Mouse (Mus musculus) embryonic facial prominence, embryonic 11.5 days (tissue): ENCODE measurements around the gene Cnmd. TPM values are rescaled to one million over a fixed set of nuclear protein-coding genes. Genes with fewer than 3 reads are reported as not detected.

ENCODE experiments used
- ATAC-seq: fragments of 200-750 bp; cut with Nextera tagmentation; replicated peaks from 2 replicates; pipeline ENCODE4 v1.8.0; 2017; ENCODE audit warnings: low read depth; ENCODE audit not compliant: insufficient number of reproducible peaks, low FRiP score, low TSS enrichment
- DNase-seq: peaks from one replicate; pipeline ENCODE4 v3.0.0-alpha.2; 2015; ENCODE audit warnings: low spot score
- H3K27ac ChIP-seq: fragments of 300-500 bp; sonication (generic); replicated peaks from 2 replicates; pipeline ENCODE4 v1.5.1; 2014; ENCODE audit warnings: mild to moderate bottlenecking, low read depth, low read length, control low read depth
- H3K27me3 ChIP-seq: fragments of 300-500 bp; sonication (generic); 2 replicates; pipeline ENCODE4 v1.6.1; 2014; ENCODE audit warnings: mild to moderate bottlenecking, low read length, moderate library complexity, mixed read lengths; ENCODE audit not compliant: control insufficient read depth, insufficient read depth
- H3K36me3 ChIP-seq: fragments of 300-500 bp; sonication (generic); replicated peaks from 2 replicates; pipeline ENCODE4 v1.6.1; 2014; ENCODE audit warnings: low read depth, mild to moderate bottlenecking, low read length, moderate library complexity, mixed read lengths; ENCODE audit not compliant: control insufficient read depth, insufficient read depth
- H3K4me1 ChIP-seq: fragments of 300-500 bp; sonication (generic); 2 replicates; pipeline ENCODE4 v1.6.1; 2014; ENCODE audit warnings: low read length, mixed read lengths; ENCODE audit not compliant: control insufficient read depth, insufficient read depth
- H3K4me2 ChIP-seq: fragments of 300-500 bp; sonication (generic); 2 replicates; pipeline ENCODE4 v1.6.1; 2014; ENCODE audit warnings: low read depth, mild to moderate bottlenecking, control low read depth, low read length, moderate library complexity
- H3K4me3 ChIP-seq: fragments of 300-500 bp; sonication (generic); 2 replicates; pipeline ENCODE4 v1.5.1; 2014; ENCODE audit warnings: low read depth, low read length, control low read depth
- H3K9ac ChIP-seq: fragments of 300-500 bp; sonication (generic); replicated peaks from 2 replicates; pipeline ENCODE4 v1.6.1; 2014; ENCODE audit warnings: mild to moderate bottlenecking, control low read depth, low read length
- H3K9me3 ChIP-seq: fragments of 300-500 bp; sonication (generic); replicated peaks from 2 replicates; pipeline ENCODE4 v1.6.1; 2016; ENCODE audit warnings: mild to moderate bottlenecking, low read length, inconsistent platforms, mixed read lengths; ENCODE audit not compliant: control insufficient read depth
- WGBS: fragments of 180-500 bp; shearing (Covaris S2); extraction: QIAGEN DNeasy Blood & Tissue Kit; methylation state at CpG from one replicate; pipeline ENCODE4 v1.1.7; 2014; 5-methylcytosine and 5-hydroxymethylcytosine counted together
- polyA plus RNA-seq: library from polyadenylated mRNA; unstranded; fragments of >200 nt; fragmentation: Nextera tagmentation; extraction: Ambion mirVana; gene quantifications from 2 replicates; pipeline ENCODE4 v1.2.1, GENCODE M21; 2014

The Cnmd gene
- 9.4 and 11.4 TPM in 2 replicates for polyA plus RNA-seq

GRCm38 (mm10) chr14:79662001-79662400 is at the start of gene Cnmd:
Cnmd (minus strand) TSS chr14:79662170.
- Histone ChIP-seq H3K9me3 (no peaks in the 10 kb centered on the region), H3K36me3 (no peaks in the 10 kb centered on the region), H3K4me1 (no peaks in the 10 kb centered on the region), H3K27ac (no peak within 1 kb of the TSS), H3K4me2 (peak within 1 kb of the TSS; percentile 58), H3K4me3 (peak within 1 kb of the TSS; percentile 18; the same call in 1 of the 2 replicates), H3K27me3 (no peaks in the 10 kb centered on the region), H3K9ac (no peak within 1 kb of the TSS)
- DNase-seq: no peak
- WGBS: 50% methylated on average over 4 of the region's 4 CpGs
- ATAC-seq: no peak

- H3K4me3 ChIP-seq: no peak overlapping the region
- H3K27me3 ChIP-seq: no peaks in the 10 kb centered on the region
- H3K27ac ChIP-seq: no peak overlapping the region
- 59% methylated on average over 4 of the region's 4 CpGs for WGBS
- H3K9ac ChIP-seq: no peak overlapping the region
- H3K36me3 ChIP-seq: no peaks in the 10 kb centered on the region
- H3K9me3 ChIP-seq: no peaks in the 10 kb centered on the region
- no peak overlapping the region for H3K4me2 ChIP-seq
- no peak for ATAC-seq
- no peak for DNase-seq
- no peaks in the 10 kb centered on the region for H3K4me1 ChIP-seq
Measured at GRCm38 (mm10) chr14:79711301-79711700, 49.3 kb upstream of the Cnmd start.

- H3K9me3 ChIP-seq: no peaks in the 10 kb centered on the region
- no peak overlapping the region for H3K9ac ChIP-seq
- DNase-seq: no peak
- no peak overlapping the region for H3K27ac ChIP-seq
- no peak for ATAC-seq
- no peaks in the 10 kb centered on the region for H3K27me3 ChIP-seq
- no peak overlapping the region for H3K4me3 ChIP-seq
- H3K36me3 ChIP-seq: no peaks in the 10 kb centered on the region
- H3K4me2 ChIP-seq: no peak overlapping the region
- no peaks in the 10 kb centered on the region for H3K4me1 ChIP-seq
- WGBS: 83% methylated on average over 22 of the region's 22 CpGs
Measured at GRCm38 (mm10) chr14:79703523-79704172, 41.7 kb upstream of the Cnmd start.

DNA sequence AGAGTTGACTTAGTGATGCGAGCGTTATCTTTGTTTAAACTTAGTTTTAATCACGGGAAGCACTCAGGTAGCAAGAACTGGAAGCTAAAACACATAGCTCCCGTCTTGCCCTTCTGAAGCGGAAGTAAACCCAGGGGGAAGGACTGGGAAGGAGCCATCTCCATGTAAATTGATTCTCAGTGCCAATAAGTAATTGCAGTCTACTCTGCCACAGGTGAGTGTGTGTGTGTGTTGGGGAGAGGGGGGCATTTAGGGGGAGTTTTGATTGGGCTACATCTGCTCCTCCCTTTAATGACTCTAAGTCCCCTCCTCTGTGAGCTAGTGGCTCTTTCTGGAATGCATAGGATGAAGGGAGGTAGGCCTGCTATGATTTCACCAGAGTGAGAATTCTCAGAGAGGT is 39.6 kb upstream of the Cnmd start:
- DNase-seq (no peak), ATAC-seq (0 out of 2 replicates have a peak, but pooled peaks have one; percentile 29)
- Histone ChIP-seq H3K9me3 (no peaks in the 10 kb centered on the region), H3K36me3 (no peaks in the 10 kb centered on the region), H3K4me3 (no peak overlapping the region), H3K27me3 (no peaks in the 10 kb centered on the region), H3K9ac (no peak overlapping the region), H3K27ac (no peak overlapping the region), H3K4me2 (no peak overlapping the region), H3K4me1 (no peaks in the 10 kb centered on the region)
- WGBS: 64% methylated on average over 5 of the region's 5 CpGs

GRCm38 (mm10) chr14:79701054-79701453 is 39.1 kb upstream of the Cnmd start:
- H3K27me3 ChIP-seq: no peaks in the 10 kb centered on the region
- no peak overlapping the region for H3K27ac ChIP-seq
- no peak overlapping the region for H3K4me3 ChIP-seq
- H3K4me1 ChIP-seq: no peaks in the 10 kb centered on the region
- H3K36me3 ChIP-seq: no peaks in the 10 kb centered on the region
- ATAC-seq: peak; percentile 55; the same call in 1 of the 2 replicates
- no peak for DNase-seq
- WGBS: 32% methylated on average over 7 of the region's 7 CpGs
- no peaks in the 10 kb centered on the region for H3K9me3 ChIP-seq
- no peak overlapping the region for H3K9ac ChIP-seq
- H3K4me2 ChIP-seq: no peak overlapping the region

GRCm38 (mm10) chr14:79699381-79699780 is 37.4 kb upstream of the Cnmd start:
- ATAC-seq (no peak), DNase-seq (no peak)
- no peak overlapping the region for H3K4me3 ChIP-seq
- H3K36me3 ChIP-seq: no peaks in the 10 kb centered on the region
- no peaks in the 10 kb centered on the region for H3K4me1 ChIP-seq
- H3K27ac ChIP-seq: no peak overlapping the region
- no peaks in the 10 kb centered on the region for H3K27me3 ChIP-seq
- 60% methylated on average over 6 of the region's 6 CpGs for WGBS
- no peak overlapping the region for H3K4me2 ChIP-seq
- H3K9ac ChIP-seq: no peak overlapping the region
- H3K9me3 ChIP-seq: no peaks in the 10 kb centered on the region

- H3K4me2 ChIP-seq: no peak overlapping the region
- H3K27ac ChIP-seq: no peak overlapping the region
- H3K36me3 ChIP-seq: no peaks in the 10 kb centered on the region
- no peak overlapping the region for H3K4me3 ChIP-seq
- H3K9me3 ChIP-seq: no peaks in the 10 kb centered on the region
- H3K27me3 ChIP-seq: no peaks in the 10 kb centered on the region
- WGBS: 93% methylated on average over 7 of the region's 7 CpGs
- ATAC-seq: no peak
- H3K9ac ChIP-seq: no peak overlapping the region
- no peaks in the 10 kb centered on the region for H3K4me1 ChIP-seq
- DNase-seq: no peak
Measured at GRCm38 (mm10) chr14:79690068-79690844, 28.3 kb upstream of the Cnmd start.

- no peak for ATAC-seq
- WGBS: 65% methylated on average over 5 of the region's 5 CpGs
- DNase-seq: no peak
Measured at GRCm38 (mm10) chr14:79680652-79681051, 18.7 kb upstream of the Cnmd start.

More at GRCm38 (mm10) chr14:79680652-79681051, 18.7 kb upstream of the Cnmd start:
- no peak overlapping the region for H3K4me3 ChIP-seq
- no peaks in the 10 kb centered on the region for H3K27me3 ChIP-seq
- H3K4me2 ChIP-seq: no peak overlapping the region
- no peak overlapping the region for H3K9ac ChIP-seq
- no peaks in the 10 kb centered on the region for H3K4me1 ChIP-seq
- no peaks in the 10 kb centered on the region for H3K36me3 ChIP-seq
- no peak overlapping the region for H3K27ac ChIP-seq
- H3K9me3 ChIP-seq: no peaks in the 10 kb centered on the region
